Mouse (Mus musculus): ENCODE measurements around the gene Tank. TPM values are rescaled to one million over a fixed set of nuclear protein-coding genes. Genes with fewer than 3 reads are reported as not detected.
A peak's percentile ranks its signal among the peaks of the same experiment; 100 is the strongest.

The Tank gene
- polyA plus RNA-seq, 1 experiment from 2014 or later = 36.0 TPM

DNA sequence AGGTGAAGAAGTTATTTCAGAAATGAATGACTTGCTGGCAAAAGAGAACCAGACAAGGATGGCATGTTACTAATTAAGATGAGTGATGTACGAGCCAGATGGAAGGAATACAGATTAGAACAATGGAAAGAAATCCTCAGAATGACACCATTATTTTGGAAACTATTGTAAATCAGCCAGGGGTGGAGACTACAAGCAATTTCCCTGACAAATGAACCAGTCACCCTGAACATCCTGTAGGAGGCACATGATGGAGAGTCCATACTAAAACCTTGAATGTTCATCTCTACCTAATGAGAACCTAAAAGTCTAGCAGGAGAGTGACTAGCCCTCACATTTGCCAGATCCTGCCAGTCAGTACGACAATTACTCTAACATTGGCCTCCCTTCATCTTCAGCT is 22.6 kb upstream of the Tank start:
- no peaks in the 10 kb centered on the region for H3K36me3 ChIP-seq (ENCODE audit: control insufficient read depth, insufficient read depth, low read length)
- H3K4me3 ChIP-seq (replicated peaks; ENCODE audit: low read length) = no peak overlapping the region
- H3K9me3 ChIP-seq (replicated peaks; ENCODE audit: control insufficient read depth, low read length) = no peaks in the 10 kb centered on the region
- H3K27ac ChIP-seq (ENCODE audit: low read length) = no peak overlapping the region
- no peak overlapping the region for H3K4me2 ChIP-seq (ENCODE audit: low read depth, low read length)
- ATAC-seq (ENCODE audit: insufficient read depth, low FRiP score) = no peak
- WGBS = 77% methylated on average over 2 of the region's 2 CpGs
- H3K9ac ChIP-seq (ENCODE audit: low read length) = no peak overlapping the region
- H3K4me1 ChIP-seq (ENCODE audit: control insufficient read depth, insufficient read depth, low read length) = no peaks in the 10 kb centered on the region
- H3K27me3 ChIP-seq (ENCODE audit: control insufficient read depth, insufficient read depth, low read length) = no peaks in the 10 kb centered on the region

DNA sequence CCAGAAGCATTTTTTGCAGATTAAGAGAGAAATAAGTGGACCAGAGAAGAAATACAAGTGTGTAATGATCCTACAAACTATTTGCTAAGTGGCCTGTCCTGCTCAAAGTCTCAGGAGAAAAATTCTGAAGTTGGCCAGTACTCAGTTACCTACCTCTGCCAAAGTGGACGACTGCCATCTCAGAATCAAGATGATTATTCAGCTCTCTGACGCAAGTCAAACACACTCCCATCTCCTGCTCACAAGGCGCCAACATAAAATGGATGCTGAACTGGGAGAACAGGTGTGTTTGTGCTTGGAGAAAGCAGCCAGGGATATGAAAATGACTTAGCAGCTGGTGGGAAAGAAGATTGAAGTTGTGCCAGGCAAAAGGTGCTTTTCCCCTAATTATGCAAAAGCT is 21.7 kb upstream of the Tank start:
- WGBS = 67% methylated on average over 3 of the region's 3 CpGs
- no peak overlapping the region for H3K27ac ChIP-seq (ENCODE audit: low read length)
- H3K9ac ChIP-seq (ENCODE audit: low read length) = no peak overlapping the region
- H3K4me1 ChIP-seq (ENCODE audit: control insufficient read depth, insufficient read depth, low read length) = no peaks in the 10 kb centered on the region
- H3K36me3 ChIP-seq (ENCODE audit: control insufficient read depth, insufficient read depth, low read length) = no peaks in the 10 kb centered on the region
- no peak overlapping the region for H3K4me2 ChIP-seq (ENCODE audit: low read depth, low read length)
- no peaks in the 10 kb centered on the region for H3K27me3 ChIP-seq (ENCODE audit: control insufficient read depth, insufficient read depth, low read length)
- no peaks in the 10 kb centered on the region for H3K9me3 ChIP-seq (replicated peaks; ENCODE audit: control insufficient read depth, low read length)
- no peak for ATAC-seq (ENCODE audit: insufficient read depth, low FRiP score)
- no peak overlapping the region for H3K4me3 ChIP-seq (replicated peaks; ENCODE audit: low read length)

DNA sequence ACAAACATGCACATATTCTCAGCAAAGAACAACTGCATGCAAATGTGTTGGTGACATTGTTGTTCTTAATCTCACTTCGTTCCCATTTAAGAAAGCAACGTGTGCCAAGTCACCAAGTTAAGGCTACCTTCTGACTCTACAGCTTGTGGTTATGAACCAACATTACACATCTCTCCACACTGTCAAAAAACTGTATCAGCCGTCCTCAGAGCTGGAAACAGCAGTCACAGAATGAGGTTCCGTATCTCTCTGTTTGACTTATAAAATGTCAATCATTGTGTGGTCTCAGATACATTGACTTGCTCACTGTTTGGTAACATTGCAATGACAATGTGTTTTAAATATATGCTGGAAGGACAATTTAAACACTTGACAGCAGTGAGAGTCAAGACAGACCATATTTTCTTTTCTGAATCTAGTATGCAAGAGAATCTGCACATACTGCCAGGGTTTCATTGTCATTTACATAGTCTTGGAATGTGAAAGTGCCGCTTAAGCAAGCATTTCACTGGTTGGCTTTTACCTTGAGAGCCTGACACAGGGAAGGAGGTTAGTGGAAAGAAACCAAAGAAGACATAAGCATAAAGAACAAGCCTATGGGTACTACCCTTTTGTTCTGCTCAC is 20.4 kb upstream of the Tank start:
- ATAC-seq (ENCODE audit: insufficient read depth, low FRiP score) = no peak
- 75% methylated on average over 5 of the region's 5 CpGs for WGBS
- H3K9ac ChIP-seq (ENCODE audit: low read length) = no peak overlapping the region
- no peak overlapping the region for H3K27ac ChIP-seq (ENCODE audit: low read length)
- H3K4me1 ChIP-seq (ENCODE audit: control insufficient read depth, insufficient read depth, low read length) = no peaks in the 10 kb centered on the region
- no peaks in the 10 kb centered on the region for H3K27me3 ChIP-seq (ENCODE audit: control insufficient read depth, insufficient read depth, low read length)
- no peak overlapping the region for H3K4me3 ChIP-seq (replicated peaks; ENCODE audit: low read length)
- no peak overlapping the region for H3K4me2 ChIP-seq (ENCODE audit: low read depth, low read length)
- no peaks in the 10 kb centered on the region for H3K36me3 ChIP-seq (ENCODE audit: control insufficient read depth, insufficient read depth, low read length)
- H3K9me3 ChIP-seq (replicated peaks; ENCODE audit: control insufficient read depth, low read length) = no peaks in the 10 kb centered on the region

DNA sequence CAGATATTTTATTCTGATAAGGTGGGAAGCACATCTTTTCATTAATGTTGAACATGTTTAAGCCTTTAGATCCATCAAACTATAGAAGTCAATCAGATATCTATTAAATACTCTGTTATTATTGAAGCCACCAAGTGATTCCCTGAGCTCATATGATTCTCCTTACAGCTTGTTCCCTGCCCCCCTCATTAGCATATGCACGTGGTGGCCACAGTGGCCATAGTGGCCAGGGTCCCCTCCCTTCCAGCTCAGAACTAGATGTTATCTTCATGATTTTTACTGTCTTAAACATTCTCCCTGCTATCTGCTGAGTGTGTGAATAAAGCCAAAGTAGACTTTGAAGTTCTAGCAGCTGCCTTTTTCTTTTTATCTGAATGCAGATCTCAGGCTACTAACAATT is 17.3 kb upstream of the Tank start:
- no peaks in the 10 kb centered on the region for H3K27me3 ChIP-seq (ENCODE audit: control insufficient read depth, insufficient read depth, low read length)
- H3K9me3 ChIP-seq (replicated peaks; ENCODE audit: control insufficient read depth, low read length) = no peaks in the 10 kb centered on the region
- H3K36me3 ChIP-seq (ENCODE audit: control insufficient read depth, insufficient read depth, low read length) = no peaks in the 10 kb centered on the region
- no peak overlapping the region for H3K27ac ChIP-seq (ENCODE audit: low read length)
- no peak overlapping the region for H3K4me2 ChIP-seq (ENCODE audit: low read depth, low read length)
- no peak for ATAC-seq (ENCODE audit: insufficient read depth, low FRiP score)
- WGBS = 6% methylated on average over 1 of the region's 1 CpGs
- H3K9ac ChIP-seq (ENCODE audit: low read length) = no peak overlapping the region
- no peaks in the 10 kb centered on the region for H3K4me1 ChIP-seq (ENCODE audit: control insufficient read depth, insufficient read depth, low read length)
- no peak overlapping the region for H3K4me3 ChIP-seq (replicated peaks; ENCODE audit: low read length)

DNA sequence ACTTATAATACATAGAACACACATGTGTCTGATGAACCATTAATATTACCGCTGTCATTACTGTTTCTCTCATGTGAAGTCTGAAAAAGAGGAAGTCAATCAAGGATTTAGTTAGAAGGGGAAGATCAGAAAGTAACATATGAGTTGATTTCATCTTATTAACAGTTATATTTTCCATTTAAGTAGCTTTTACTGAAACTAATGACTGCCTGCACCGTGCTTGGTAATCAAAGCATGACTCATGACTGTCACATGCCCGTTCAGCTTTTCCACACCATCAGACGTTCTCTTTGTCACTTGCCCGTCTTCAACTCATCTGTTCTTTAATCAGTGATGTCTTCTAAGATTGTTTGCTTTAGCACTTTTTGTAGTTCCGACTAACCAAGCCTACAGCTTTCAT is 15.2 kb upstream of the Tank start:
- Histone ChIP-seq H3K27me3 (ENCODE audit: control insufficient read depth, insufficient read depth, low read length) (no peaks in the 10 kb centered on the region), H3K9me3 (replicated peaks; ENCODE audit: control insufficient read depth, low read length) (no peaks in the 10 kb centered on the region), H3K4me1 (ENCODE audit: control insufficient read depth, insufficient read depth, low read length) (no peaks in the 10 kb centered on the region), H3K27ac (ENCODE audit: low read length) (no peak overlapping the region), H3K4me3 (replicated peaks; ENCODE audit: low read length) (no peak overlapping the region), H3K36me3 (ENCODE audit: control insufficient read depth, insufficient read depth, low read length) (no peaks in the 10 kb centered on the region), H3K9ac (ENCODE audit: low read length) (no peak overlapping the region), H3K4me2 (ENCODE audit: low read depth, low read length) (no peak overlapping the region)
- no peak for ATAC-seq (ENCODE audit: insufficient read depth, low FRiP score)
- WGBS = 82% methylated on average over 6 of the region's 6 CpGs

DNA sequence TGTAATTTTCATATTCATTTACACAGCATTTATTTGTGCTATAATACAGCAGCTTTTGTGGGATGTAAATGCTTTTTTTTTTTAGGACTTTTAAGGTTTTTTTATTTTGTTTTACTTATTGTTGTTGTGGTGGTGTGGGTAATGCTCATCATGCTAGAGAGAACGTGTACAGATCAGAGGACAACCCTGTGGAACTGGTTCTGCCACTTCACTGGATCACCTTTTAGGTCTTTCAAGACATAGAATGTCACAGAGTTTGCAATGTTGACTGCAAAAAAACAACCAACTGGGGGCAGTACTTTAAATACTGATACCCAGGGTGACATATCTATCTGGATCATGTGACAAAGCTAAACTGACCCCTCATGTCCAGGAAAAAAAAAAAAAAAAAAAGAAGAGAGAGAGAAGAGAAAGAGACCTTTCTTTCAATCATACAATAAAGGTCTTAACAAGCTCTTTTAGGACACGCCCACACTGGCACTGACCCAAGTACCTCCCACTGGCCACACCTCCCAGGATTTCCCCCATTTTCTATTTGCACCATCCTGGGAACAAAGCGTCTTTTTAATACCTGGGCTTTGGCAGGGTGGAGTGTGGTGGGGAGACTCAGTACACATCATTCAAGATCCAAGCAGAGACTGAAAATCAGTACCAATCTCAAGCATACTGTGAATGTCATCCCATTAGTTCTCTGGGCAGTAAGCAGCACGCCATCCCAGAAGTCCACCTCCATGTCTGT is 11.2 kb upstream of the Tank start:
- H3K4me1 ChIP-seq (ENCODE audit: control insufficient read depth, insufficient read depth, low read length) = no peaks in the 10 kb centered on the region
- H3K27ac ChIP-seq (ENCODE audit: low read length) = peak overlapping the region; percentile 67
- no peak overlapping the region for H3K4me2 ChIP-seq (ENCODE audit: low read depth, low read length)
- no peaks in the 10 kb centered on the region for H3K36me3 ChIP-seq (ENCODE audit: control insufficient read depth, insufficient read depth, low read length)
- WGBS = 55% methylated on average over 4 of the region's 4 CpGs
- H3K9ac ChIP-seq (ENCODE audit: low read length) = no peak overlapping the region
- peak; percentile 65 for ATAC-seq (ENCODE audit: insufficient read depth, low FRiP score)
- H3K4me3 ChIP-seq (replicated peaks; ENCODE audit: low read length) = no peak overlapping the region
- no peaks in the 10 kb centered on the region for H3K9me3 ChIP-seq (replicated peaks; ENCODE audit: control insufficient read depth, low read length)
- no peaks in the 10 kb centered on the region for H3K27me3 ChIP-seq (ENCODE audit: control insufficient read depth, insufficient read depth, low read length)

DNA sequence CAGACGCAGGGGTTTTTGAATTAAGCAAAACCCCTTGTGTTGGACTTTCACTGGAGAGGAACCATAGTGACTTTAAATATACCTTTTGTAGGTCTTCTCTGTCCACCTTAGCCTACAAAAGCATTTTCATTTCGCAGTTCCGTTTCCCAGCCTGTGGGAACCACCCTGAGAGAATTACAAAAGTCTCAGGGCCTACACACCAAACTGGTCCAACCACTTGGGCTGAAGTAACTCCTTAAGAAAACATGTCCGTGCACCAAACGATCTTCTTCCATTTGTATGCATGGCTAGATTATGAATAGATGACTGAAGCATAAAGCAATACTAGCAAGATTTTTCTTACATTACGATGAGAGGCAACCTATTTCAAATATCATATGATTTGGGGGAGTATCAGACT is 9.2 kb upstream of the Tank start:
- Histone ChIP-seq H3K4me3 (replicated peaks; ENCODE audit: low read length) (no peak overlapping the region), H3K4me1 (ENCODE audit: control insufficient read depth, insufficient read depth, low read length) (no peaks in the 10 kb centered on the region), H3K4me2 (ENCODE audit: low read depth, low read length) (no peak overlapping the region), H3K36me3 (ENCODE audit: control insufficient read depth, insufficient read depth, low read length) (no peaks in the 10 kb centered on the region), H3K9ac (ENCODE audit: low read length) (no peak overlapping the region), H3K9me3 (replicated peaks; ENCODE audit: control insufficient read depth, low read length) (no peaks in the 10 kb centered on the region), H3K27ac (ENCODE audit: low read length) (peak overlapping the region; percentile 25; the same call in 1 of the 2 replicates), H3K27me3 (ENCODE audit: control insufficient read depth, insufficient read depth, low read length) (no peaks in the 10 kb centered on the region)
- ATAC-seq (ENCODE audit: insufficient read depth, low FRiP score) = no peak
- 70% methylated on average over 6 of the region's 6 CpGs for WGBS

DNA sequence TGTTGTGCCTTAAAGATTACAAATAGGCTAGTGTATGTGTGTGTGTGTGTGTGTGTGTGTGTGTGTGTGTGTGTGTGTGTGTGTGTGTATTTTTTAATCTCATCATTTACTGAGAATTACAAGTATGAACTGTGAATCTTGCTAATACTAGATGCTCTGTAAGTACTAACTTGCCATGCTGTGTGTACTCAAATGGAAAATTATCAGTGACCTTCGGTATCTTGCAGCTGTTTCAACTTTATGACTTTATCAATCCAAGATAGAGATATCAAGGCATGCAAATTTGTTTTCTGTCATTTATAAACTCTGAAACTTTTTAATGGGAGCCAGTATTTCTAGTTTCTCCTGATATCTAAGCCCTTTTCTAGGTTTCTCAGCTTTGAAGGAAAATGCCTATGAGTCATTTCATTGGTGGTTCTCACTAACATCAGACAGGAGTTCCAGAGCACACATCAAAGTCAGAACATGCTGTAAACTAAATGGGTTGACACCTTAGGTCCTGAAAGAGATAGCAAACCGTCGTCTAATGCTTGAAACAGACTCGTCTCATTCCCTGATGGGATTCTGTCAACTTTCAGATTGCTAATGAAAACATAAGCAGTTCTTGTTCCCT is 6.9 kb upstream of the Tank start:
- ATAC-seq (ENCODE audit: insufficient read depth, low FRiP score) = peak; percentile 68; the same call in 1 of the 2 replicates
- H3K36me3 ChIP-seq (ENCODE audit: control insufficient read depth, insufficient read depth, low read length) = no peaks in the 10 kb centered on the region
- WGBS = 41% methylated on average over 4 of the region's 4 CpGs
- H3K4me1 ChIP-seq (ENCODE audit: control insufficient read depth, insufficient read depth, low read length) = no peaks in the 10 kb centered on the region
- no peaks in the 10 kb centered on the region for H3K9me3 ChIP-seq (replicated peaks; ENCODE audit: control insufficient read depth, low read length)
- no peak overlapping the region for H3K4me2 ChIP-seq (ENCODE audit: low read depth, low read length)
- H3K27ac ChIP-seq (ENCODE audit: low read length) = peak overlapping the region; percentile 25; the same call in 1 of the 2 replicates
- H3K27me3 ChIP-seq (ENCODE audit: control insufficient read depth, insufficient read depth, low read length) = no peaks in the 10 kb centered on the region
- no peak overlapping the region for H3K9ac ChIP-seq (ENCODE audit: low read length)
- no peak overlapping the region for H3K4me3 ChIP-seq (replicated peaks; ENCODE audit: low read length)

DNA sequence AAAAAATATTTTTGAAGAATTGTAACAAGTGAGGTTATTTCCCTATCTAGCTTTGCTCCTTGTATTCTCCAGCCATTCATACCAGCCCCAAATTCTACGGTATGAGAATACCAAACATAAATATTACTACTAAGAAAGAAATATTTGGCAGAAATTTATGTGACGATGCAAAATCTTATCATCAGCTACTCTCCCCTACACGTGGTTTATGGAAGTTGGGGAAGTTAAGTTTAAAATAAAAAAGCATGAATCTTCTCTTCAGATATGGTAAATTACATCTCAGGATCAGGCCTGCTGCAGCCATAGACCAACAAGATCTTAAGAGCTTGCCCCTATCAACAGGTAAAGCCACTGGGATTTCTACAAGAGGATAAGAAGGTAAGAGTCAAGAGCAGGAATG is 1.9 kb upstream of the Tank start:
- Histone ChIP-seq H3K4me3 (replicated peaks; ENCODE audit: low read length) (no peak overlapping the region), H3K27ac (ENCODE audit: low read length) (no peak overlapping the region), H3K9ac (ENCODE audit: low read length) (no peak overlapping the region), H3K36me3 (ENCODE audit: control insufficient read depth, insufficient read depth, low read length) (no peaks in the 10 kb centered on the region), H3K4me2 (ENCODE audit: low read depth, low read length) (no peak overlapping the region), H3K4me1 (ENCODE audit: control insufficient read depth, insufficient read depth, low read length) (0 out of 2 replicates have a peak, but pooled peaks cover 2% of the 10 kb centered on the region), H3K27me3 (ENCODE audit: control insufficient read depth, insufficient read depth, low read length) (no peaks in the 10 kb centered on the region), H3K9me3 (replicated peaks; ENCODE audit: control insufficient read depth, low read length) (no peaks in the 10 kb centered on the region)
- ATAC-seq (ENCODE audit: insufficient read depth, low FRiP score) = no peak
- WGBS = 66% methylated on average over 3 of the region's 3 CpGs

Measured in stomach, embryonic 16.5 days (tissue).